Mouse (Mus musculus) v-Abl transformed pro-B cells (cell line): ENCODE results near the gene Tead3.

Experiments
- in situ Hi-C, 2 experiments: fragments of 400-800 bp; cut with MboI; formaldehyde crosslinking; loops; one replicate each; pipeline ENCODE4 v1.15.1; 2025; ENCODE audit not compliant: unreplicated experiment in 2 of 2

Tead3 gene

DNA sequence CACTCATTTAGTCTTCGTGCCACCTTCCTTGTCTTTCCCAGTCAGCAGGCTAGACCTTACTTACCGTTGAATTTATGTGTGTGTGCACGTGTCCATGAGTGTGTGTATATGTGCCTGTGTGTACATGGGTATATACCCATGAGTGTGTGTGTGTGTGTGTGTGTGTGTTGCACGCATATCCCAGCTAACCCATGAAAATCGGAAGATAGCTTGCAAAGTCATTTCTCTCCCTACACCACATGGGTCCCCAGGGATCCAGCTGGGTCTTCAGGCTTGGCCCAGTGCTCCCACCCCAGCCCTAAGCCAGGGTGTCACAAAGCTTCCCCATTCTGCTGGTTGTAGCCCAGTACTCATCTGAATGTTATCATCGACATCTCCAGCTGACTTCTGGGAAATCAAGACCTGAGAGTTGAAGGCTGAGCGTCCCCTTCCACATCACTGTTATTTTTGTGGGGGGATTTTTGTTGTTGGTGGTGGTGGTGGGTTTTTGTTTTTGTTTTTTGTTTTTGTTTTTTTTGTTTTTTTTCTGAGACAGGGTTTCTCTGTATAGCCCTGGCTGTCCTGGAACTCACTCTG is 68.7 kb downstream of the Tead3 start:
- in situ Hi-C loops = no loop called here
